Mouse (Mus musculus): ENCODE measurements around the gene Plekhb2. TPM values are rescaled to one million over a fixed set of nuclear protein-coding genes. Genes with fewer than 3 reads are reported as not detected.
A peak's percentile ranks its signal among the peaks of the same experiment; 100 is the strongest.

Gene Plekhb2
- polyA plus RNA-seq, 1 experiment from 2014 or later: 74.2 TPM

- no peak overlapping the region for H3K27ac ChIP-seq (replicated peaks)
- no peak overlapping the region for H3K4me2 ChIP-seq
- H3K9ac ChIP-seq: no peak overlapping the region
- no peaks in the 10 kb centered on the region for H3K27me3 ChIP-seq
- no peaks in the 10 kb centered on the region for H3K9me3 ChIP-seq
- no peak overlapping the region for H3K4me3 ChIP-seq
- peaks cover 31% of the 10 kb centered on the region for H3K4me1 ChIP-seq (replicated peaks)
- H3K36me3 ChIP-seq: no peaks in the 10 kb centered on the region
- 81% methylated on average over 12 of the region's 12 CpGs for WGBS
- no peak for ATAC-seq (ENCODE audit: low read depth)
Measured at GRCm38 (mm10) chr1:34855056-34855739, 5.4 kb downstream of the Plekhb2 start.

GRCm38 (mm10) chr1:34858671-34859070 is 8.9 kb downstream of the Plekhb2 start:
- Histone ChIP-seq H3K9me3 (no peaks in the 10 kb centered on the region), H3K27me3 (no peaks in the 10 kb centered on the region), H3K9ac (no peak overlapping the region), H3K4me1 (replicated peaks) (no peaks in the 10 kb centered on the region), H3K27ac (replicated peaks) (no peak overlapping the region), H3K36me3 (peaks cover 20% of the 10 kb centered on the region), H3K4me2 (no peak overlapping the region), H3K4me3 (no peak overlapping the region)
- 80% methylated on average over 5 of the region's 5 CpGs for WGBS
- 0 out of 2 replicates have a peak, but pooled peaks have one; percentile 19 for ATAC-seq (ENCODE audit: low read depth)

GRCm38 (mm10) chr1:34859761-34860160 is 10.0 kb downstream of the Plekhb2 start:
- Histone ChIP-seq H3K4me1 (replicated peaks) (no peaks in the 10 kb centered on the region), H3K4me3 (no peak overlapping the region), H3K4me2 (no peak overlapping the region), H3K9me3 (no peaks in the 10 kb centered on the region), H3K27me3 (no peaks in the 10 kb centered on the region), H3K27ac (replicated peaks) (no peak overlapping the region), H3K36me3 (peaks cover 29% of the 10 kb centered on the region), H3K9ac (no peak overlapping the region)
- ATAC-seq (ENCODE audit: low read depth): no peak
- 84% methylated on average over 3 of the region's 3 CpGs for WGBS

GRCm38 (mm10) chr1:34860205-34860604 is 10.4 kb downstream of the Plekhb2 start:
- Histone ChIP-seq H3K4me1 (replicated peaks) (no peaks in the 10 kb centered on the region), H3K27ac (replicated peaks) (no peak overlapping the region), H3K4me2 (no peak overlapping the region), H3K36me3 (peaks cover 34% of the 10 kb centered on the region), H3K27me3 (no peaks in the 10 kb centered on the region), H3K9ac (no peak overlapping the region), H3K9me3 (no peaks in the 10 kb centered on the region), H3K4me3 (no peak overlapping the region)
- no peak for ATAC-seq (ENCODE audit: low read depth)
- 91% methylated on average over 7 of the region's 7 CpGs for WGBS

GRCm38 (mm10) chr1:34862877-34863276 is 13.1 kb downstream of the Plekhb2 start:
- WGBS: 93% methylated on average over 13 of the region's 13 CpGs
- H3K4me1 ChIP-seq (replicated peaks): no peaks in the 10 kb centered on the region
- no peak overlapping the region for H3K4me2 ChIP-seq
- H3K36me3 ChIP-seq: peaks cover 46% of the 10 kb centered on the region
- no peak overlapping the region for H3K27ac ChIP-seq (replicated peaks)
- no peaks in the 10 kb centered on the region for H3K27me3 ChIP-seq
- ATAC-seq (ENCODE audit: low read depth): no peak
- H3K9ac ChIP-seq: no peak overlapping the region
- no peaks in the 10 kb centered on the region for H3K9me3 ChIP-seq
- no peak overlapping the region for H3K4me3 ChIP-seq

- no peak overlapping the region for H3K4me3 ChIP-seq
- no peaks in the 10 kb centered on the region for H3K27me3 ChIP-seq
- H3K27ac ChIP-seq (replicated peaks): no peak overlapping the region
- H3K9ac ChIP-seq: no peak overlapping the region
- peaks cover 51% of the 10 kb centered on the region for H3K36me3 ChIP-seq
- no peaks in the 10 kb centered on the region for H3K4me1 ChIP-seq (replicated peaks)
- WGBS: 90% methylated on average over 7 of the region's 7 CpGs
- H3K4me2 ChIP-seq: no peak overlapping the region
- ATAC-seq (ENCODE audit: low read depth): no peak
- H3K9me3 ChIP-seq: no peaks in the 10 kb centered on the region
Measured at GRCm38 (mm10) chr1:34863323-34863722, 13.5 kb downstream of the Plekhb2 start.

- Histone ChIP-seq H3K9ac (no peak overlapping the region), H3K4me3 (no peak overlapping the region), H3K9me3 (no peaks in the 10 kb centered on the region), H3K36me3 (peaks cover 60% of the 10 kb centered on the region), H3K4me1 (replicated peaks) (no peaks in the 10 kb centered on the region), H3K27me3 (no peaks in the 10 kb centered on the region), H3K4me2 (no peak overlapping the region), H3K27ac (replicated peaks) (no peak overlapping the region)
- WGBS: 95% methylated on average over 7 of the region's 7 CpGs
- ATAC-seq (ENCODE audit: low read depth): no peak
Measured at GRCm38 (mm10) chr1:34864243-34864642, 14.5 kb downstream of the Plekhb2 start.

- H3K36me3 ChIP-seq: peaks cover 74% of the 10 kb centered on the region
- no peak for ATAC-seq (ENCODE audit: low read depth)
Measured at GRCm38 (mm10) chr1:34865866-34866265, 16.1 kb downstream of the Plekhb2 start.

GRCm38 (mm10) chr1:34866815-34867573 is 17.2 kb downstream of the Plekhb2 start:
- Histone ChIP-seq H3K27ac (replicated peaks) (no peak overlapping the region), H3K4me2 (no peak overlapping the region), H3K27me3 (no peaks in the 10 kb centered on the region), H3K4me3 (no peak overlapping the region), H3K36me3 (peaks cover 82% of the 10 kb centered on the region), H3K9me3 (no peaks in the 10 kb centered on the region), H3K4me1 (replicated peaks) (no peaks in the 10 kb centered on the region), H3K9ac (no peak overlapping the region)
- ATAC-seq (ENCODE audit: low read depth): no peak; the same call in 1 of the 2 replicates
- 63% methylated on average over 10 of the region's 10 CpGs for WGBS

More at GRCm38 (mm10) chr1:34865866-34866265, 16.1 kb downstream of the Plekhb2 start:
- no peak overlapping the region for H3K27ac ChIP-seq (replicated peaks)
- H3K27me3 ChIP-seq: no peaks in the 10 kb centered on the region
- H3K4me1 ChIP-seq (replicated peaks): no peaks in the 10 kb centered on the region
- 86% methylated on average over 9 of the region's 9 CpGs for WGBS
- no peak overlapping the region for H3K4me2 ChIP-seq
- no peak overlapping the region for H3K9ac ChIP-seq
- no peaks in the 10 kb centered on the region for H3K9me3 ChIP-seq
- no peak overlapping the region for H3K4me3 ChIP-seq

- 94% methylated on average over 5 of the region's 5 CpGs for WGBS
- Histone ChIP-seq H3K4me3 (no peak overlapping the region), H3K27ac (replicated peaks) (no peak overlapping the region), H3K27me3 (no peaks in the 10 kb centered on the region), H3K4me1 (replicated peaks) (no peaks in the 10 kb centered on the region), H3K9ac (no peak overlapping the region), H3K4me2 (no peak overlapping the region), H3K9me3 (no peaks in the 10 kb centered on the region), H3K36me3 (peaks cover 80% of the 10 kb centered on the region)
- no peak for ATAC-seq (ENCODE audit: low read depth)
Measured at GRCm38 (mm10) chr1:34867574-34867955, 17.8 kb downstream of the Plekhb2 start.

GRCm38 (mm10) chr1:34868391-34868790 is 18.6 kb downstream of the Plekhb2 start:
- Histone ChIP-seq H3K4me2 (no peak overlapping the region), H3K27me3 (no peaks in the 10 kb centered on the region), H3K4me3 (no peak overlapping the region), H3K9me3 (no peaks in the 10 kb centered on the region), H3K27ac (replicated peaks) (no peak overlapping the region), H3K4me1 (replicated peaks) (no peaks in the 10 kb centered on the region), H3K36me3 (peaks cover 79% of the 10 kb centered on the region), H3K9ac (no peak overlapping the region)
- WGBS: 94% methylated on average over 8 of the region's 8 CpGs
- peak; percentile 51; the same call in 1 of the 2 replicates for ATAC-seq (ENCODE audit: low read depth)

- H3K9me3 ChIP-seq: no peaks in the 10 kb centered on the region
- WGBS: 95% methylated on average over 16 of the region's 16 CpGs
- no peak overlapping the region for H3K9ac ChIP-seq
- H3K27me3 ChIP-seq: no peaks in the 10 kb centered on the region
- peaks cover 71% of the 10 kb centered on the region for H3K36me3 ChIP-seq
- H3K27ac ChIP-seq (replicated peaks): no peak overlapping the region
- ATAC-seq (ENCODE audit: low read depth): no peak
- no peak overlapping the region for H3K4me2 ChIP-seq
- no peak overlapping the region for H3K4me3 ChIP-seq
- H3K4me1 ChIP-seq (replicated peaks): no peaks in the 10 kb centered on the region
Measured at GRCm38 (mm10) chr1:34869231-34869630, 19.5 kb downstream of the Plekhb2 start.
